Comparison of ENCODE assay signal across 30 mouse cellular contexts in the genomic region with DNA sequence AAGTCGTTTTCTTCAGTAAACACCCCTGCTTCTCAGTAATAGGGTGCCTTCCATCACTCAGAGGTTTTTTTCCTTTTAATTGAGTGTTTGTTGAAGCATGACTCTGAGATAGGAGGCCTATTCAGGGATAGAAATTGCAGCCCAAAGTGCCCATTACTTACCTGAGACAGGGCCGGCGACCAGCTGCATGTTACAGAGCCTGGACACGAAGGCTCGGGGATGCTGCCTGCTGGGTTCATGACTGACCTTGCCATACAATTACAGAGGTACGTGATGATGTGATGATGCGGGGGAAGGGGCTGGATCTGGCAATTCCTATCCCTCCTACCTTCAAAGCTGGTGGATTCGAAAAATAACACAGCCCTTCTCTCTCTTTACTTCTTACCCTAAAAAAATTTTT.
DNase-seq lines count a peak whose midpoint lies in the region; ATAC-seq lines count a peak whose summit lies in the region.
"Had no signal": no experiment of that assay in that cellular context is flagged by ENCODE, and none has a peak within 500 bp of the region (broad histone marks: within the 10 kb centered on the region; RNA-seq: fewer than 3 reads in every experiment).

No protein-coding gene starts in this region.

- ATAC-seq in hindbrain, embryonic 12.5 days (ENCODE audit: low FRiP score): peak; percentile 32; the same call in 1 of the 2 replicates
- 0 out of 2 replicates have a peak, but pooled peaks have one; percentile 28 for ATAC-seq in midbrain, embryonic 13.5 days
- ATAC-seq in hindbrain, embryonic 16.5 days: peak; percentile 34; the same call in 1 of the 2 replicates
- ATAC-seq: activated CD4-positive, CD25-positive, alpha-beta regulatory T cell, adult 4 months; forebrain, postnatal 0 days; intestine, embryonic 16.5 days had no signal

- no peaks in the 10 kb centered on the region for H3K36me3 ChIP-seq in hindbrain, embryonic 12.5 days
- H3K36me3 ChIP-seq in hindbrain, embryonic 10.5 days: no peaks in the 10 kb centered on the region
- no peaks in the 10 kb centered on the region for H3K36me3 ChIP-seq in midbrain, embryonic 13.5 days
- no peaks in the 10 kb centered on the region for H3K36me3 ChIP-seq in midbrain, embryonic 10.5 days
- no peaks in the 10 kb centered on the region for H3K36me3 ChIP-seq in hindbrain, embryonic 16.5 days (ENCODE audit: control insufficient read depth, insufficient read depth, low read length)
- H3K36me3 ChIP-seq: heart, embryonic 15.5 days; limb, embryonic 12.5 days; liver, embryonic 15.5 days had no signal

- no peak overlapping the region for H3K4me3 ChIP-seq in hindbrain, embryonic 12.5 days
- H3K4me3 ChIP-seq in hindbrain, embryonic 10.5 days: no peak overlapping the region
- H3K4me3 ChIP-seq in midbrain, embryonic 13.5 days (replicated peaks): no peak overlapping the region
- H3K4me3 ChIP-seq in midbrain, embryonic 10.5 days: no peak overlapping the region
- H3K4me3 ChIP-seq in hindbrain, embryonic 16.5 days (ENCODE audit: low read length): no peak overlapping the region
- H3K4me3 ChIP-seq: heart, embryonic 15.5 days; limb, embryonic 12.5 days; liver, embryonic 15.5 days; myocyte had no signal

- 0 out of 2 replicates have a peak, but pooled peaks cover 3% of the 10 kb centered on the region for H3K9me3 ChIP-seq in hindbrain, embryonic 12.5 days (replicated peaks)
- H3K9me3 ChIP-seq in hindbrain, embryonic 10.5 days: 0 out of 2 replicates have a peak, but pooled peaks cover 2% of the 10 kb centered on the region
- H3K9me3 ChIP-seq in midbrain, embryonic 13.5 days: no peaks in the 10 kb centered on the region
- H3K9me3 ChIP-seq in midbrain, embryonic 10.5 days (replicated peaks): no peaks in the 10 kb centered on the region
- H3K9me3 ChIP-seq in hindbrain, embryonic 16.5 days (ENCODE audit: control insufficient read depth, low read length): no peaks in the 10 kb centered on the region
- H3K9me3 ChIP-seq: heart, embryonic 15.5 days; limb, embryonic 12.5 days; liver, embryonic 15.5 days had no signal

- no peak overlapping the region for H3K9ac ChIP-seq in hindbrain, embryonic 12.5 days
- no peak overlapping the region for H3K9ac ChIP-seq in midbrain, embryonic 13.5 days (replicated peaks)
- no peak overlapping the region for H3K9ac ChIP-seq in hindbrain, embryonic 16.5 days (ENCODE audit: low read depth, low read length)
- H3K9ac ChIP-seq: forebrain, postnatal 0 days; heart, embryonic 15.5 days; limb, embryonic 12.5 days; liver, embryonic 15.5 days; lung, embryonic 14.5 days had no signal

- no peaks in the 10 kb centered on the region for H3K27me3 ChIP-seq in hindbrain, embryonic 12.5 days
- no peaks in the 10 kb centered on the region for H3K27me3 ChIP-seq in hindbrain, embryonic 10.5 days (ENCODE audit: insufficient read depth, poor library complexity, severe bottlenecking)
- H3K27me3 ChIP-seq in midbrain, embryonic 13.5 days: no peaks in the 10 kb centered on the region
- no peaks in the 10 kb centered on the region for H3K27me3 ChIP-seq in midbrain, embryonic 10.5 days (ENCODE audit: low read depth, poor library complexity, severe bottlenecking)
- no peaks in the 10 kb centered on the region for H3K27me3 ChIP-seq in hindbrain, embryonic 16.5 days (replicated peaks; ENCODE audit: control insufficient read depth, insufficient read depth, low read length)
- H3K27me3 ChIP-seq: CH12.LX; heart, embryonic 15.5 days; limb, embryonic 12.5 days; liver, embryonic 15.5 days had no signal

- no peak overlapping the region for H3K27ac ChIP-seq in hindbrain, embryonic 12.5 days
- no peak overlapping the region for H3K27ac ChIP-seq in hindbrain, embryonic 10.5 days
- H3K27ac ChIP-seq in midbrain, embryonic 13.5 days: no peak overlapping the region; the same call in 1 of the 2 replicates
- H3K27ac ChIP-seq in midbrain, embryonic 10.5 days (replicated peaks): no peak overlapping the region
- no peak overlapping the region for H3K27ac ChIP-seq in hindbrain, embryonic 16.5 days (ENCODE audit: low read depth, low read length)
- H3K27ac ChIP-seq: heart, embryonic 15.5 days; limb, embryonic 12.5 days; liver, embryonic 15.5 days; stomach, postnatal 0 days had no signal

- peaks cover 13% of the 10 kb centered on the region for H3K4me1 ChIP-seq in hindbrain, embryonic 12.5 days
- peaks cover 15% of the 10 kb centered on the region for H3K4me1 ChIP-seq in hindbrain, embryonic 10.5 days (replicated peaks)
- peaks cover 17% of the 10 kb centered on the region for H3K4me1 ChIP-seq in midbrain, embryonic 13.5 days (replicated peaks)
- peaks cover 18% of the 10 kb centered on the region for H3K4me1 ChIP-seq in midbrain, embryonic 10.5 days
- H3K4me1 ChIP-seq in hindbrain, embryonic 16.5 days (ENCODE audit: control insufficient read depth, insufficient read depth, low read depth, low read length): no peaks in the 10 kb centered on the region
- H3K4me1 ChIP-seq: heart, embryonic 15.5 days; liver, embryonic 15.5 days had no signal

- peak; percentile 8 to 11 for DNase-seq in cerebellum, postnatal 10 days
- DNase-seq in cerebellum, adult 18-20 months: no peak
- no peak for DNase-seq in hindbrain, embryonic 10.5 days (ENCODE audit: low spot score)
- no peak for DNase-seq in midbrain, embryonic 10.5 days (ENCODE audit: low spot score)
- no peak for DNase-seq in urinary bladder, postnatal 14 days (ENCODE audit: low spot score)
- DNase-seq: adrenal gland, adult 2 months; adrenal gland, postnatal 36 days; cerebellum, adult 8-10 months; cerebellum, postnatal 36 days; forebrain, postnatal 0 days; gastrocnemius, postnatal 10 days; kidney, adult 9 months; kidney, postnatal 10 days; layer of hippocampus, postnatal 36 days; lung, embryonic 14.5 days; lung, postnatal 14 days; right cerebral cortex, postnatal 4 days; thymus, adult 18-20 months; thymus, postnatal 36 days had no signal

- 52% methylated on average over 8 of the region's 8 CpGs for WGBS in hindbrain, embryonic 12.5 days
- 62% methylated on average over 8 of the region's 8 CpGs for WGBS in hindbrain, embryonic 10.5 days
- WGBS in midbrain, embryonic 13.5 days: 36% methylated on average over 8 of the region's 8 CpGs
- WGBS in midbrain, embryonic 10.5 days: 68% methylated on average over 8 of the region's 8 CpGs
- WGBS in hindbrain, embryonic 16.5 days: 48% methylated on average over 8 of the region's 8 CpGs

- H3K4me2 ChIP-seq in hindbrain, embryonic 12.5 days (replicated peaks): no peak overlapping the region
- H3K4me2 ChIP-seq in midbrain, embryonic 13.5 days (replicated peaks): no peak overlapping the region
- no peak overlapping the region for H3K4me2 ChIP-seq in hindbrain, embryonic 16.5 days (ENCODE audit: low read length)
- H3K4me2 ChIP-seq: heart, embryonic 15.5 days; limb, embryonic 12.5 days; liver, embryonic 15.5 days; lung, embryonic 14.5 days had no signal

Comparison
In these comparisons a context has a peak if more than half of its experiments do, and no peak if none do; other contexts are left out.
1. DNase-seq: peak in cerebellum, postnatal 10 days (2 of 2); none in cerebellum, adult 18-20 months (0 of 2), hindbrain, embryonic 10.5 days (single experiment), midbrain, embryonic 10.5 days (single experiment) and urinary bladder, postnatal 14 days (single experiment).
2. Peak in every context shown above with its lines, with median percentiles within 50 percentile points of each other: ATAC-seq.